Comparison of ENCODE assay signal across 1 mouse cellular context in the genomic region with DNA sequence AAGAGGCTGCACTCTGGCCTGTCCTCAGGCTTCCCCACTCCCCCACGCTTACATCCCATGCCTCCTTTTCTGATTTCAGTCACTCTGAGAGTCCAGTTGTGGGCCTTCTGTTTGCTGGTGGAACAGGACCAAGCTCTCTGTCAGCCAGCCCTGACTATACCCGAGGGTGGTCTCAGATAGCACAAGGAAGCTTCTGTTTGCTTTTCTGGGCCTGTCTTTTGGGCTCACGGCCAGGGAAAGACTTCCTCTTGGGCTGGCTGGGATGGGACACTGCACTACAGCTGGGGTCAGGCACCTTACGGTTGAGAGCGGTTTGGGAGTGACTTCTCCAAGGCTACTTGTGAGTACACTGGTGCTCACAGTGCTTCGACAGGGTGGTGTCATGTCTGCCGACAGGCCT.
TF ChIP-seq lines count a peak whose summit lies in the region.

No protein-coding gene starts in this region.

TF ChIP-seq in MEL, 35 proteins besides CTCF, POLR2A, EP300 and RAD21:
- TF ChIP-seq KAT2A (conservative IDR thresholded peaks at IDR 0.05; ENCODE audit: low read depth, low read length) (no peak), ZC3H11A (IDR thresholded peaks at IDR 0.05; ENCODE audit: low read depth, low read length) (no peak), CHD1 (IDR thresholded peaks at IDR 0.05; ENCODE audit: low read depth, low read length) (no peak), POLR2AphosphoS2 (IDR thresholded peaks at IDR 0.05; ENCODE audit: low read length) (no peak)
